Mouse (Mus musculus): ENCODE measurements around the gene Slx1b. TPM values are rescaled to one million over a fixed set of nuclear protein-coding genes. Genes with fewer than 3 reads are reported as not detected.

Slx1b gene
- polyA plus RNA-seq (2012; ENCODE audit: low replicate concordance) = 2.9 and 6.9 TPM in 2 replicates

DNA sequence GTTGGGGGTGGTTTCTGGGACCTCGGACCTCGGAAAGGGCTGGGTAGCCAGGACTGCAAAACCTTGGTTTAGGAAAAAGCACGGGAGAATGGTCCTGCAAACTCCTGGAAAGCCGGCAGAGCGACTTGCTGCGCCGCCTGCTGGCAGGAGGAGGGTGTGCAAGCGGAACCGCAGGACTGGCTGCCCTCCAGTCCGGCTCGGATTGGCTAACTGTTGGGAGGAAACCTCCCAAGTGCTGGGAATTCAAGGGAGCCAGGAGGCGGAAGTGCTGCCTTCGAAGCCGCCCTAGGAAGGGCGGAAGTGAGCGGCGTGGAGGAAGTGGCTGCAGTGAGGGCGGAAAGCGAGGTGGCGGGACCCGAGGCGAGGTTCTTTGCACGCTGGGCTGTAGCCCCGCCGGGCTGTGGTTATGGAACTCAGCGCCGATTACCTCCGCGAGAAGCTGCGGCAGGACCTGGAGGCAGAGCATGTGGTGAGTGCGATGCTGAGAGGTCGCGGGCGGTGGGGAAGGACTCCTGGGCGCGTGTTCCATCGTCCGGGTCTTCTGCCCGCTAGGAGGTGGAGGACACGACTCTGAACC is at the start of gene Slx1b:
Gene Slx1b, minus strand, starts transcription at position 154 of the 577 bp plus-strand sequence.

DNA sequence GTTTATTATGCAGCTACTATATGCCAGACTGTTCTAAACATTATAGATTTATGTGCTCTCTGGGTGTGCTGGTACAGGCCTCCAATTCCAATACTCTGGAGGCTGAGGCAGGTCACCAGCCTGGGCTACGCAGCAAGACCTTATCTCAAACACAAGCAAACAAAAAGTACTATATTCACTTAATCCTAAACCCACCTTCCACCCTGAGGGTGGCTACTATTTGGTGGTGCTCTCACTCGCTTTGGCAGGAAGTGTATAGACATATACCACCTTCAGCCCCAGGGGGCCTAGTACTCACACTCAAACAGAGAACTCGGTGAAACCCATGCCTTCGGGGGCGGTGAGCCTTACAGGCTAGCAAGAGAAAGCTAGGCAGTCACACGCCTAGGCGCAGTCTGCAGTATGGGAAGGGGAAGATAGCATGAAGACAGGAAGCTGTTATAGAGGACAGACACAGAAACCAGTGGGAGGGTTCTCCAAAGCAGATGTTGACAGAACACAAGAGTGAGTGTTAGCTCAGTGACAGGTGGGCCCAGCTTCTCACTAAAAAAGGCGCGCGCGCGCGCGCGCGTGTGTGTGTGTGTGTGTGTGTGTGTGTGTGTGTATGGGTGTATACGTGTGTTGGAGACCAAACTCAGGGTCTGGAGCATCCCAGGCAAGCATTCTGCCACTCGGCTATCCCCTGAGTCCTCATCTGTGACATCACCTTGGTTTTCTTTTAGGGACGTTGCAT is 12.0 kb upstream of the Slx1b start, which contains the start of gene Coro1a:
Gene Coro1a, minus strand, starts transcription at position 346 of the 733 bp plus-strand sequence.

DNA sequence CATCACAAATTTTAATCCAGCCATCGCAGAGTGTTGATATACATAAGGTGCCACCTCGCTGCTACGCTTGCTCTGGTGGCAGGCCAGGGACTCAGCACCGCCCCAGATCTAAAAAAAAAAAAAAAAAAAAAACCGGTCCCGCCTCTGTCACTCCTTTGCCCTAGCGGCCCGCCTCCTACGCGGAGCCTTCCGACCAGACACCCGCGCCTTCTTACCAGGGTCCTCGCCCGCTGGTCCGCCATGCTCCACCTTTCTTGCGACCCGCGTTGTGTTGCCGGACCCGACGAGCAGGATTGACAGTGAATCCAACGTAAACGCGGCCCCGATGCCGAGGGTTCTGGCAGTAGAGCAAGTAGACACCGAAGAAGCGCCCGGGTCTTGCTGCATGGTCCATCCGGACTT is 373 bp downstream of the Slx1b start, which contains the start of gene Bola2:
Gene Bola2, plus strand, starts transcription at position 192 of the 402 bp plus-strand sequence.

DNA sequence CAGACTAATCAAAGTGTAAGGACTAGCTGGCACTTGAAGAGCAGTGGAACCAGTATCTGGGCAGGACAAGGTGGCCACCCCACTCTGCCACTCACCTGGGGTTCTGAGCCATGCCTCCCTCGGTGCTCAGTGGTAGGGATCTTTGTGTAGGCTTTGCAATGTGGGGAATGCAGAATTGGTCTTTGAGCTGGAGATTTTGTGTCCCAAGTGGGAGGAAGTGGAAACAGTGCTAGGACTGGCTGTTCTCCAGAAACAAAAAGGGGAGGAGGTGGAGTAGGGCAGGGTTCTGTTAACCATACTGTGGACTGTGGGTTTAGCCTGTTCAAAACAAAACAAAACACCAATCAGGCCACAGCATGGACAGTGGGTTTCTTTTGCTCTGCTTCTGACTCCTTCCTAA is 19.4 kb downstream of the Slx1b start, which contains the start of gene Sult1a1:
Gene Sult1a1, minus strand, starts transcription at position 226 of the 400 bp plus-strand sequence.

DNA sequence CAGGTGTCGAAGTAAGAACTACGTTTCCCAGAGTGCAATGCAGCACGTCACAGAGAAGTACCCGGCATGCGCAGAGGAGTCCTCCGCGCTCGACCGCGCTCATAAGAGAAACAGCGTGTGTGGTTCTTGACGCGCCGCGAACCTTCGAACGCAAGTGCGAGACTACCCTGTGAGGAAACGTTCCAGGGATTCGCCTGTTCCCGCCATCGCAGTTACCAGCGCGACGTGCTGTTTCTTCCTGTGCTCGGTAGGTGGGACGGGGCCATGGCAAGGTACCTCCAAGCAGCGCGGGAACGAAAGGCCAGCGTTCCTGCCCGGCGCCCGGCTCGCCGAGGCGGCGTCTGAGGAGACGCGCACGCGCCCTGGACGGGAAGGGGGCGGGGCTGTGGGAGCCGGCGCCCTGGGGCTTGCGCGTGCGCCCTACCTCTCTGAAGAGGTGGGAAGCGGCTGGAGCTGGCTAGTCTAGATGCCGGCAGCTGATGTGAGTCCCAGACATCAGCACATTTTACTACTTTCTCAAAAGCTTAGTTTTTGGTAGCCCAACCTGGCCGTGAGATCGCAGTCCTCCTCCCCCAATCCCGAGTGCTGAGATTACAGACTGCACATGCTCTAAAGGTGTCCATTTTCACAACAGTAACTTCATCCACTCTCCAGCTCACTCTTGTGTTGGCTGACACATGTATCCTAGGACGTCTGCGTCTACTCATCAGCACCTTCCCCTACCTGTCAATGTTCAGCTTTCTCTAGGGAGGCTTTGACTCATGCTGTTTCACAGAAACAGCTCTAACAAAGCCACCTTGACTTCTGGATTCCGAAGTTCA is 46.1 kb downstream of the Slx1b start, which contains the start of gene Sgf29:
Gene Sgf29, plus strand, starts transcription at position 79 of the 821 bp plus-strand sequence.

Other genes starting within 250 kb of the Slx1b start
- 0.27 and 0.34 TPM in 2 replicates for gene Atp2a1, start 232.7 kb downstream of the Slx1b start, polyA plus RNA-seq (2012; ENCODE audit: low replicate concordance)
- gene Sh2b1, start 220.4 kb downstream of the Slx1b start, polyA plus RNA-seq (2012; ENCODE audit: low replicate concordance) = 56.4 and 77.6 TPM in 2 replicates
- 19.5 and 71.4 TPM in 2 replicates for gene Tufm, start 208.4 kb downstream of the Slx1b start, polyA plus RNA-seq (2012; ENCODE audit: low replicate concordance)
- gene Atxn2l, start 192.3 kb downstream of the Slx1b start, polyA plus RNA-seq (2012; ENCODE audit: low replicate concordance) = 1,237 and 1,711 TPM in 2 replicates
- gene Eif3c, start 129.4 kb downstream of the Slx1b start, polyA plus RNA-seq (2012; ENCODE audit: low replicate concordance) = 46.8 and 71.7 TPM in 2 replicates
- 13.9 and 17.3 TPM in 2 replicates for gene Apobr, start 110.8 kb downstream of the Slx1b start, polyA plus RNA-seq (2012; ENCODE audit: low replicate concordance)
- 6.0 and 18.7 TPM in 2 replicates for gene Cln3, start 110.0 kb downstream of the Slx1b start, polyA plus RNA-seq (2012; ENCODE audit: low replicate concordance)
- 0.47 and 2.1 TPM in 2 replicates for gene Il27, start 100.8 kb downstream of the Slx1b start, polyA plus RNA-seq (2012; ENCODE audit: low replicate concordance)
- gene Nupr1, start 64.9 kb downstream of the Slx1b start, polyA plus RNA-seq (2012; ENCODE audit: low replicate concordance) = 5.4 and 6.2 TPM in 2 replicates
- 23.6 and 70.5 TPM in 2 replicates for gene Sgf29, start 46.5 kb downstream of the Slx1b start, polyA plus RNA-seq (2012; ENCODE audit: low replicate concordance)
- gene Sult1a1, start 19.4 kb downstream of the Slx1b start, polyA plus RNA-seq (2012; ENCODE audit: low replicate concordance) = 0.32 TPM in 1 of 2 replicates, not detected in the other
- gene Bola2, start 383 bp downstream of the Slx1b start, polyA plus RNA-seq (2012; ENCODE audit: low replicate concordance) = 88.6 and 107 TPM in 2 replicates
- gene Coro1a, start 12.0 kb upstream of the Slx1b start, polyA plus RNA-seq (2012; ENCODE audit: low replicate concordance) = 287 and 313 TPM in 2 replicates
- gene Mapk3, start 63.8 kb upstream of the Slx1b start, polyA plus RNA-seq (2012; ENCODE audit: low replicate concordance) = 115 and 138 TPM in 2 replicates
- gene Gdpd3, start 70.5 kb upstream of the Slx1b start, polyA plus RNA-seq (2012; ENCODE audit: low replicate concordance) = 0.77 and 2.4 TPM in 2 replicates
- gene Ypel3, start 81.2 kb upstream of the Slx1b start, polyA plus RNA-seq (2012; ENCODE audit: low replicate concordance) = 188 and 399 TPM in 2 replicates
- gene Tbx6, start 85.7 kb upstream of the Slx1b start, polyA plus RNA-seq (2012; ENCODE audit: low replicate concordance) = 8.3 and 13.4 TPM in 2 replicates
- 129 and 143 TPM in 2 replicates for gene Ppp4c, start 96.7 kb upstream of the Slx1b start, polyA plus RNA-seq (2012; ENCODE audit: low replicate concordance)
- 1.5 and 3.9 TPM in 2 replicates for gene Fam57b, start 101.9 kb upstream of the Slx1b start, polyA plus RNA-seq (2012; ENCODE audit: low replicate concordance)
- gene 4930451I11Rik, start 135.9 kb upstream of the Slx1b start, polyA plus RNA-seq (2012; ENCODE audit: low replicate concordance) = not detected in 2 replicates
- not detected in 2 replicates for gene Doc2a, start 151.6 kb upstream of the Slx1b start, polyA plus RNA-seq (2012; ENCODE audit: low replicate concordance)
- 80.7 and 110 TPM in 2 replicates for gene Hirip3, start 166.2 kb upstream of the Slx1b start, polyA plus RNA-seq (2012; ENCODE audit: low replicate concordance)
- 1,584 and 1,973 TPM in 2 replicates for gene Ino80e, start 166.6 kb upstream of the Slx1b start, polyA plus RNA-seq (2012; ENCODE audit: low replicate concordance)
- gene Taok2, start 188.9 kb upstream of the Slx1b start, polyA plus RNA-seq (2012; ENCODE audit: low replicate concordance) = 249 and 381 TPM in 2 replicates
- 61.9 and 90.6 TPM in 2 replicates for gene Tmem219, start 227.1 kb upstream of the Slx1b start, polyA plus RNA-seq (2012; ENCODE audit: low replicate concordance)
- gene Kctd13, start 233.1 kb upstream of the Slx1b start, polyA plus RNA-seq (2012; ENCODE audit: low replicate concordance) = 31.6 and 58.9 TPM in 2 replicates

Data from leukemia stem cell, adult 10-12 weeks (primary cell).